Mouse (Mus musculus): Measurements from ENCODE around the gene Ctxn2.

The Ctxn2 gene

DNA sequence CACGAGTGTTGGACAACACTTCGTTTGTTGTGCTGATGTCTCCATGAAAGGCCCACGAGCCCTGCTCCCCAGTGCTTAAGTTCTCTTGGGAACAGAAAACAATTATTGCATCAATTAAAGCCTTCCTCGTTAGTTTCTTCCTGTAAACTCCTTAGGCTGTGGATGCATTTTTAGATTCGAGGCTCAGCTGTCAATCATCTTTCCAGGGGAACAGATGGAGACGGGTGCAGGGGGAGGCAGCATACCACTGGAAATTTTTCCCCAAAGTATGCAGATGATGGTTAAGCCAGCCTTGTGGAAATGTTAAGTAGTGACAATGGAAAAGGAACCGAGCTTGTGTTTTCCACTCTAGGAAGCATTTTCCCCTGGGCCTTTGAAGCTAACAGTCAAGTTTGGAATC, 60.3 kb downstream of the Ctxn2 start:
- no peak for DNase-seq

Measured in B cell, adult 2 months (primary cell).